Mouse (Mus musculus) lung, adult 2 months (tissue): ENCODE measurements around the gene Homer3.

ENCODE experiments used
- CTCF ChIP-seq: fragments of 200-500 bp; IDR thresholded peaks from 2 replicates; pipeline ENCODE4 v1.5.1; 2011; ENCODE audit warnings: mild to moderate bottlenecking, low read length, control low read depth; ENCODE audit not compliant: insufficient read depth
- POLR2A ChIP-seq: fragments of 200-500 bp; IDR thresholded peaks from 2 replicates; pipeline ENCODE4 v1.6.1; 2011; ENCODE audit warnings: low read depth, mild to moderate bottlenecking, control low read depth, low read length, borderline replicate concordance; ENCODE audit errors: extremely low read depth

- TF ChIP-seq CTCF = no peak
- TF ChIP-seq POLR2A = no peak
Observed at GRCm38 (mm10) chr8:70254628-70255027, 28.0 kb upstream of the Homer3 start.
